Mouse (Mus musculus) left cerebral cortex, postnatal 36 days (tissue): ENCODE measurements at regions not wholly inside any gene's neighbourhood (a gene's known extent, or its start where the extent isn't known, plus 50 kb on each side); places are given as distances from the start of the nearest gene placed in this dataset.

Experiments used
- DNase-seq, 2 experiments: peaks; one replicate each; pipeline ENCODE4 v3.0.0; 2021 to 2022; ENCODE audit warnings: low spot score in 2 of 2, mixed read lengths in 1 of 2
- intact Hi-C: fragments of 180-260 bp; cut with DNase I; formaldehyde crosslinking; loops from one replicate; pipeline ENCODE4 v1.15.1; 2025

- intact Hi-C loops = no loop called here
- DNase-seq = no peak
These were observed 150.5 kb upstream of the Wdr11 start for GRCm38 (mm10) chr7:129441085-129441617.

GRCm38 (mm10) chr7:129469496-129469895 is 122.2 kb upstream of the Wdr11 start:
- DNase-seq = no peak
- intact Hi-C loops = no loop called here

- peak; percentile 54 to 62 for DNase-seq
- intact Hi-C loops = no loop called here
These were observed 107.9 kb upstream of the Wdr11 start for GRCm38 (mm10) chr7:129483736-129484135.

- intact Hi-C loops = loop anchor here (1.0 to 5.0 kb wide), 2 partner anchors 270 to 647 kb away; no protein-coding TSS in a partner anchor
- DNase-seq = no peak
These were observed 84.8 kb upstream of the Wdr11 start for GRCm38 (mm10) chr7:129506894-129507293.

GRCm38 (mm10) chr7:129509631-129510132 is 82.0 kb upstream of the Wdr11 start:
- intact Hi-C loops = loop anchor here (5.0 kb wide), 1 partner anchor 272 kb away; no protein-coding TSS in a partner anchor
- DNase-seq = no peak

- intact Hi-C loops = no loop called here
- DNase-seq = no peak
These were observed 77.0 kb upstream of the Wdr11 start for GRCm38 (mm10) chr7:129514619-129515018.

GRCm38 (mm10) chr7:129524369-129524915 is 67.2 kb upstream of the Wdr11 start:
- no peak for DNase-seq
- intact Hi-C loops = no loop called here

- intact Hi-C loops = no loop called here
These were observed 65.7 kb upstream of the Wdr11 start for GRCm38 (mm10) chr7:129525985-129526384.

GRCm38 (mm10) chr7:129528263-129528662 is 63.4 kb upstream of the Wdr11 start:
- intact Hi-C loops = no loop called here
- DNase-seq = no peak

More at GRCm38 (mm10) chr7:129525985-129526384, 65.7 kb upstream of the Wdr11 start:
- DNase-seq = no peak

- DNase-seq = no peak
- intact Hi-C loops = no loop called here
These were observed 58.2 kb upstream of the Wdr11 start for GRCm38 (mm10) chr7:129533366-129533905.
